Mouse (Mus musculus) E14TG2a.4 (cell line): ENCODE measurements around the gene Pmvk.

Source experiments
- CTCF ChIP-seq: conservative IDR thresholded peaks from 2 replicates; pipeline ENCODE4 v1.5.1; 2014; ENCODE audit warnings: low read length
- POU5F1 ChIP-seq: IDR thresholded peaks from 2 replicates; pipeline ENCODE4 v1.6.1; 2014; ENCODE audit warnings: low read length, borderline replicate concordance

DNA sequence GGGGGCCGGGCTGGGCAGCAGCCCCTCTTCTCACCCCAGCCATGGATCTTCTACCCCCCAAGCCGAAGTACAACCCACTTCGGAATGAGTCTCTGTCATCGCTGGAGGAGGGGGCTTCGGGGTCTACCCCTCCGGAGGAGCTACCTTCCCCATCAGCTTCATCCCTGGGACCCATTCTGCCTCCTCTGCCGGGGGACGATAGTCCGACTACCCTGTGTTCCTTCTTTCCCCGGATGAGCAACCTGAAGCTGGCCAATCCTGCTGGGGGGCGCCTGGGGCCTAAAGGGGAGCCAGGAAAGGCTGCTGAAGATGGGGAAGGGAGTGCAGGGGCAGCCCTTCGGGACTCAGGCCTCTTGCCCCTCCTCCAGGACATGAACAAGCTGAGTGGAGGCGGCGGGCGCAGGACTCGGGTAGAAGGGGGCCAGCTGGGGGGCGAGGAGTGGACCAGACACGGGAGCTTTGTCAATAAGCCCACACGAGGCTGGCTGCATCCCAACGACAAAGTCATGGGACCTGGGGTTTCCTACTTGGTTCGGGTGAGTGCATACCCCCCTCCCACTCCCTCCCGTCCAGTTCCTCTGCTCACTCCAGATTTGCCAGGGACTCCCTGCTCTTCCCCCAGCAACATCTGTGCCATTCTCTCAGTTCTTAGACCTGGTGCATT lies 32.4 kb upstream of the Pmvk start:
- TF ChIP-seq CTCF = no peak
- TF ChIP-seq POU5F1 = no peak
